Mouse (Mus musculus) testis, adult 2 months (tissue): ENCODE data around the gene Runx2.

Experiments used
- CTCF ChIP-seq: fragments of 200-500 bp; IDR thresholded peaks from 2 replicates; pipeline ENCODE4 v1.5.1; 2012; ENCODE audit warnings: low read depth, mild to moderate bottlenecking, inconsistent platforms, low read length, moderate library complexity; ENCODE audit not compliant: control insufficient read depth, insufficient read depth, insufficient replicate concordance
- POLR2A ChIP-seq: fragments of 200-500 bp; IDR thresholded peaks from 2 replicates; pipeline ENCODE4 v1.6.1; 2012; ENCODE audit warnings: low read depth, mild to moderate bottlenecking, inconsistent platforms, low read length, moderate library complexity; ENCODE audit not compliant: control insufficient read depth

GRCm38 (mm10) chr17:44782366-44782765, 32.2 kb downstream of the Runx2 start:
- no peak for TF ChIP-seq CTCF
- no peak for TF ChIP-seq POLR2A
